Mouse (Mus musculus) ES-Bruce4 (cell line): ENCODE measurements around the gene Il34. TPM values are rescaled to one million over a fixed set of nuclear protein-coding genes. Genes with fewer than 3 reads are reported as not detected.
"Not testable (repeated sequence)": the region's sequence is repeated elsewhere in the genome, so short reads cannot be mapped to it uniquely, and the experiment has no call there.

Experiments used
- H3K27ac ChIP-seq: 2 replicates; pipeline ENCODE4 v1.5.1; 2012; ENCODE audit warnings: low read length, inconsistent platforms; ENCODE audit not compliant: insufficient read depth
- H3K27me3 ChIP-seq: 2 replicates; pipeline ENCODE4 v1.6.1; 2012; ENCODE audit warnings: mild to moderate bottlenecking, low read length, inconsistent platforms; ENCODE audit not compliant: control insufficient read depth, poor library complexity, insufficient read depth, severe bottlenecking
- H3K36me3 ChIP-seq: 2 replicates; pipeline ENCODE4 v1.6.1; 2012; ENCODE audit warnings: inconsistent platforms, mild to moderate bottlenecking, low read length, moderate library complexity; ENCODE audit not compliant: control insufficient read depth, poor library complexity, insufficient read depth, severe bottlenecking
- H3K4me1 ChIP-seq: one replicate; pipeline ENCODE4 v1.8.1; 2011; ENCODE audit warnings: low read length; ENCODE audit not compliant: control insufficient read depth, insufficient read depth
- H3K4me3 ChIP-seq: 2 replicates; pipeline ENCODE4 v1.5.1; 2011; ENCODE audit warnings: low read depth, mild to moderate bottlenecking, low read length
- H3K9ac ChIP-seq: 2 replicates; pipeline ENCODE4 v1.6.1; 2012; ENCODE audit warnings: low read depth, mild to moderate bottlenecking, inconsistent platforms; ENCODE audit not compliant: poor library complexity, severe bottlenecking
- H3K9me3 ChIP-seq: replicated peaks from 2 replicates; pipeline ENCODE4 v1.6.1; 2012; ENCODE audit warnings: mild to moderate bottlenecking, low read length, inconsistent platforms; ENCODE audit not compliant: control insufficient read depth, poor library complexity, insufficient read depth, severe bottlenecking
- CTCF ChIP-seq: IDR thresholded peaks from one replicate; pipeline ENCODE4 v1.8.1; 2011; ENCODE audit warnings: low read depth, low read length
- EP300 ChIP-seq: IDR thresholded peaks from 2 replicates; pipeline ENCODE4 v1.6.1; 2011; ENCODE audit warnings: low read depth, low read length; ENCODE audit not compliant: insufficient read depth
- POLR2A ChIP-seq: IDR thresholded peaks from one replicate; pipeline ENCODE4 v1.8.1; 2011; ENCODE audit warnings: low read length; ENCODE audit not compliant: insufficient read depth
- polyA plus RNA-seq: library from polyadenylated mRNA; stranded (reverse); fragments of >200 nt; gene quantifications from 2 replicates; pipeline ENCODE4 v1.2.4, GENCODE M21; 2011; ENCODE audit warnings: low read depth; ENCODE audit not compliant: missing spikeins, insufficient read depth, insufficient read length

Gene Il34
- polyA plus RNA-seq, 1 experiment = 0.34 TPM

- H3K4me3 ChIP-seq = peak overlapping the region; percentile 20
- no peaks in the 10 kb centered on the region for H3K27me3 ChIP-seq
- H3K4me1 ChIP-seq = peaks cover 5% of the 10 kb centered on the region
- no peaks in the 10 kb centered on the region for H3K9me3 ChIP-seq
- H3K9ac ChIP-seq = peak overlapping the region; percentile 25; the same call in 1 of the 2 replicates
- TF ChIP-seq CTCF = no peak
- TF ChIP-seq POLR2A = no peak
- no peak for TF ChIP-seq EP300
- H3K36me3 ChIP-seq = no peaks in the 10 kb centered on the region
- no peak overlapping the region for H3K27ac ChIP-seq
Observed at GRCm38 (mm10) chr8:110789571-110789970, 16.2 kb downstream of the Il34 start.

- Histone ChIP-seq H3K9ac (0 out of 2 replicates have a peak overlapping the region, but pooled peaks have one; percentile 25), H3K27me3 (no peaks in the 10 kb centered on the region), H3K27ac (no peak overlapping the region), H3K9me3 (no peaks in the 10 kb centered on the region), H3K4me1 (peaks cover 5% of the 10 kb centered on the region), H3K36me3 (no peaks in the 10 kb centered on the region), H3K4me3 (peak overlapping the region; percentile 20)
- no peak for TF ChIP-seq POLR2A
- TF ChIP-seq EP300 = no peak
- no peak for TF ChIP-seq CTCF
Observed at GRCm38 (mm10) chr8:110788981-110789380, 16.7 kb downstream of the Il34 start.

- Histone ChIP-seq H3K9ac (no peak overlapping the region), H3K27me3 (no peaks in the 10 kb centered on the region), H3K36me3 (no peaks in the 10 kb centered on the region), H3K4me1 (peaks cover 4% of the 10 kb centered on the region), H3K9me3 (no peaks in the 10 kb centered on the region), H3K4me3 (no peak overlapping the region), H3K27ac (no peak overlapping the region)
- TF ChIP-seq CTCF (no peak), EP300 (no peak), POLR2A (no peak)
Observed at GRCm38 (mm10) chr8:110787411-110787954, 18.2 kb downstream of the Il34 start.

- TF ChIP-seq CTCF (no peak), EP300 (no peak), POLR2A (no peak)
- H3K4me3 ChIP-seq = no peak overlapping the region
- no peak overlapping the region for H3K27ac ChIP-seq
- H3K27me3 ChIP-seq = no peaks in the 10 kb centered on the region
- H3K9me3 ChIP-seq = no peaks in the 10 kb centered on the region
- no peak overlapping the region for H3K9ac ChIP-seq
- H3K36me3 ChIP-seq = no peaks in the 10 kb centered on the region
- peaks cover 4% of the 10 kb centered on the region for H3K4me1 ChIP-seq
Observed at GRCm38 (mm10) chr8:110786934-110787333, 18.8 kb downstream of the Il34 start.

GRCm38 (mm10) chr8:110786501-110786900, 19.2 kb downstream of the Il34 start:
- not testable (repeated sequence) for H3K9ac ChIP-seq, H3K9me3 ChIP-seq, H3K27ac ChIP-seq, H3K27me3 ChIP-seq, H3K4me3 ChIP-seq, H3K36me3 ChIP-seq, H3K4me1 ChIP-seq

GRCm38 (mm10) chr8:110785366-110785765, 20.4 kb downstream of the Il34 start:
- Histone ChIP-seq H3K9me3 (no peaks in the 10 kb centered on the region), H3K36me3 (no peaks in the 10 kb centered on the region), H3K4me1 (peaks cover 4% of the 10 kb centered on the region), H3K27me3 (no peaks in the 10 kb centered on the region), H3K4me3 (no peak overlapping the region), H3K9ac (no peak overlapping the region), H3K27ac (no peak overlapping the region)
- TF ChIP-seq CTCF = no peak
- TF ChIP-seq POLR2A = no peak
- no peak for TF ChIP-seq EP300
